Mouse (Mus musculus) heart, embryonic 15.5 days (tissue): Measurements from ENCODE around the gene Tysnd1. TPM values are rescaled to one million over a fixed set of nuclear protein-coding genes. Genes with fewer than 3 reads are reported as not detected.
A peak's percentile ranks its signal among the peaks of the same experiment; 100 is the strongest.

Experiments
- ATAC-seq: fragments of 200-750 bp; cut with Nextera tagmentation; replicated peaks from 2 replicates; pipeline ENCODE4 v1.8.0; 2017; ENCODE audit warnings: low read depth, moderate TSS enrichment; ENCODE audit not compliant: insufficient number of reproducible peaks, insufficient read depth, low FRiP score
- H3K27ac ChIP-seq: fragments of 300-500 bp; sonication (generic); 2 replicates; pipeline ENCODE4 v1.5.1; 2015; ENCODE audit warnings: mild to moderate bottlenecking, inconsistent platforms
- H3K27me3 ChIP-seq: fragments of 300-500 bp; sonication (generic); 2 replicates; pipeline ENCODE4 v1.6.1; 2015; ENCODE audit warnings: inconsistent platforms
- H3K36me3 ChIP-seq: fragments of 300-500 bp; sonication (generic); 2 replicates; pipeline ENCODE4 v1.6.1; 2015; ENCODE audit warnings: mild to moderate bottlenecking, inconsistent platforms
- H3K4me1 ChIP-seq: fragments of 300-500 bp; sonication (generic); replicated peaks from 2 replicates; pipeline ENCODE4 v1.6.1; 2015; ENCODE audit warnings: inconsistent platforms
- H3K4me2 ChIP-seq: fragments of 300-500 bp; sonication (generic); 2 replicates; pipeline ENCODE4 v1.6.1; 2015; ENCODE audit warnings: inconsistent platforms, mild to moderate bottlenecking, moderate library complexity
- H3K4me3 ChIP-seq: fragments of 300-500 bp; sonication (generic); 2 replicates; pipeline ENCODE4 v1.5.1; 2015; ENCODE audit warnings: mild to moderate bottlenecking, inconsistent platforms
- H3K9ac ChIP-seq: fragments of 300-500 bp; sonication (generic); 2 replicates; pipeline ENCODE4 v1.6.1; 2015; ENCODE audit warnings: mild to moderate bottlenecking, inconsistent platforms
- H3K9me3 ChIP-seq: fragments of 300-500 bp; sonication (generic); replicated peaks from 2 replicates; pipeline ENCODE4 v1.6.1; 2016; ENCODE audit warnings: inconsistent platforms
- WGBS: fragments of 180-500 bp; shearing (Covaris S2); methylation state at CpG from one replicate; pipeline ENCODE4 v1.1.7; 2015; ENCODE audit warnings: mixed read lengths; 5-methylcytosine and 5-hydroxymethylcytosine counted together
- polyA plus RNA-seq: library from polyadenylated mRNA; unstranded; fragments of >200 nt; fragmentation: Nextera tagmentation; extraction: Ambion mirVana; gene quantifications from 2 replicates; pipeline ENCODE4 v1.2.1, GENCODE M21; 2015

Tysnd1 gene
- polyA plus RNA-seq = 21.5 and 30.5 TPM in 2 replicates

DNA sequence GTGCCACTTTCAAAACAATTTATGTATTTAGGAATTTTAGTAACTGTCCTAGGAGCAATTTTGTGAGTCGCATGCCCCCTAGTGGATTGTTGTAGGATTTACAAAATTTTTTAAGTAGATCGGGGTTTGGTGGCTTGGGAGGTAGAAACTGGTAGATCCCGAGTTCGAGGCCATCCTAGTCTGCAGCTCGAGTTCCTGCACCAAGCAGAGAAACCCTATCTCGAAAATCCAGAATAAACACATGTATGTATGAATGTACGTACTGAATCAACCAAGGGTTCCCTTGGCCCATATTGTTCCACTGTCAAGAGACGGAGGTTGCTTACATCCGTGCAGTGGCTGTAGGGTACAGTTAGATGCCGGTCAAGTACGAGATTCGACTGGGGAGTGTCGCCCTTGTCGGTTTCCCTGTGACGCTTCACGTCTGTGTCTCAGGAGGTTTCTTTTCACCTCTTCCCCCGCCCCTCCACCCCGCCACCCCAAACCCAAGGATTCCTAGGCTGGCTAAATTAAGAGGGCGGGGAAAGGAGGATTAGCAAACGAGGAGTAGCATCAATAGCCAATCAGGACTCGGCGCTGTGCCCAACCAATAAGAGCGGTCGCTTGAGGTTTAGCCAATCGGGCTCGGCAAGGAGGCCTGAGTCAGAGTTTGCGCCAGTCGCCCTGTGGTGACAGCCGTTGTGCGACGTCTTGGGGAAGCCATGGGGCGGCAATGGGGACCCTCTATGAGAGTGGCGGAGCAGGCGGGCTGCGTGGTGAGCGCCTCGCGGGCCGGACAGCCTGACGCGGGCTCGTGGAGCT lies at the start of gene Tysnd1:
Gene Tysnd1, plus strand, starts transcription at position 645 of the 801 bp plus-strand sequence.
- H3K4me3 ChIP-seq = peak within 1 kb of the TSS; percentile 84
- under 1% methylated on average over 42 of the region's 42 CpGs for WGBS
- peak within 1 kb of the TSS; percentile 100 for H3K4me2 ChIP-seq
- H3K4me1 ChIP-seq = peaks cover 16% of the 10 kb centered on the region
- peak; percentile 92 for ATAC-seq
- H3K9me3 ChIP-seq = no peaks in the 10 kb centered on the region
- H3K36me3 ChIP-seq = peaks cover 34% of the 10 kb centered on the region
- peak within 1 kb of the TSS; percentile 83 for H3K9ac ChIP-seq
- peak within 1 kb of the TSS; percentile 60 for H3K27ac ChIP-seq
- no peaks in the 10 kb centered on the region for H3K27me3 ChIP-seq

- H3K4me3 ChIP-seq = no peak overlapping the region
- ATAC-seq = no peak
- H3K27me3 ChIP-seq = no peaks in the 10 kb centered on the region
- 56% methylated on average over 7 of the region's 7 CpGs for WGBS
- H3K36me3 ChIP-seq = no peaks in the 10 kb centered on the region
- no peak overlapping the region for H3K4me2 ChIP-seq
- H3K4me1 ChIP-seq = peaks cover 12% of the 10 kb centered on the region
- no peak overlapping the region for H3K9ac ChIP-seq
- H3K27ac ChIP-seq = no peak overlapping the region
- H3K9me3 ChIP-seq = no peaks in the 10 kb centered on the region
Measured at GRCm38 (mm10) chr10:61646557-61646956, 48.8 kb upstream of the Tysnd1 start.

DNA sequence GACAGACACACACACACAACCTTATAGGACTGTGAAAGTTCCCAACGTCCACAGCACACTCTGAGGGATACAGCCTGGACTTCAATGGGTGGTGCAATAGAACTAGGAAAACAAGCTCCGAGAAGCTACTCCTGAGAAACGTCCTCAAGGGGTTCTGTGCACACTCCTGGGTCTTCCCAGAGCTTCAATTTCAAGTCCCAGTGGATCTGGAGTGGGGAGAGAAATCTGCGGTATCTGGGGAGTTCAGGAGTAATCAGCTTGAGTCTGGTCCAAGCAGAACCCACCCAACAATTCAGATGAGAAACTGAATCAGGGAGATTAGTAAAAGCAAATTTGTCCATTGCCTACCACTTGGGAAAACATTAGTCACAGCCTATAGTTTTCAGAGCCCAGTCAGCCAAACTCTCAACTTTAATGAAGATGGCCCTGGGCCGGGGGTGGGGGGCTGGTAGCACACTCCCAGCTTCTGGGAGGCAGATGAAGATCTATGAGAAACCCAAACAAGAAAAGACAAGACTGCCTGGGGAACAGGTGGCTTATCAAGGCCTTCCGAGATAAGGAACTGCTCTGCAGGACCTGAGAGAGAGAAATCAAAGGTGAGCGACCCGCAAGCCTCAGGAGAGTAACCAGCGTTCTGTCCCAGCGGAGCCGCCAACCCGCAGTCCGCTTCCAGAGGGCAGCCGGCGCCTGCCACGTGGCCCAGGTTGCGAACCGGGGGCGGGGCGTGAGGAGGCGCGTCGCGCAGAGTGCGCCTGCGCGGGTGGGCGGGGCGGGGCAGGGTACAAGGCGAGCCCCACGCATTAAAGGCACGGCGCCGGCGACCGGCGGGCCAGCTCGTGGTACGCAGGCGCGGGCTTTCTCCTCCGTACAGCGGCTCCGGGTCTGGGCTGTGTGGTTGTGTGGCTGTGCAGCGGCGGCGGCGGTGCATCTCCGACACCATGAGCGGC lies 47.3 kb upstream of the Tysnd1 start, which contains the start of gene Ppa1:
Gene Ppa1, plus strand, starts transcription at position 763 of the 947 bp plus-strand sequence.
- H3K9ac ChIP-seq = peak within 1 kb of the TSS; percentile 87
- H3K4me2 ChIP-seq = peak within 1 kb of the TSS; percentile 91
- H3K36me3 ChIP-seq = no peaks in the 10 kb centered on the region
- peaks cover 12% of the 10 kb centered on the region for H3K4me1 ChIP-seq
- H3K27me3 ChIP-seq = no peaks in the 10 kb centered on the region
- peak; percentile 97 for ATAC-seq
- no peaks in the 10 kb centered on the region for H3K9me3 ChIP-seq
- 3% methylated on average over 49 of the region's 50 CpGs for WGBS
- peak within 1 kb of the TSS; percentile 89 for H3K4me3 ChIP-seq
- H3K27ac ChIP-seq = peak within 1 kb of the TSS; percentile 80

DNA sequence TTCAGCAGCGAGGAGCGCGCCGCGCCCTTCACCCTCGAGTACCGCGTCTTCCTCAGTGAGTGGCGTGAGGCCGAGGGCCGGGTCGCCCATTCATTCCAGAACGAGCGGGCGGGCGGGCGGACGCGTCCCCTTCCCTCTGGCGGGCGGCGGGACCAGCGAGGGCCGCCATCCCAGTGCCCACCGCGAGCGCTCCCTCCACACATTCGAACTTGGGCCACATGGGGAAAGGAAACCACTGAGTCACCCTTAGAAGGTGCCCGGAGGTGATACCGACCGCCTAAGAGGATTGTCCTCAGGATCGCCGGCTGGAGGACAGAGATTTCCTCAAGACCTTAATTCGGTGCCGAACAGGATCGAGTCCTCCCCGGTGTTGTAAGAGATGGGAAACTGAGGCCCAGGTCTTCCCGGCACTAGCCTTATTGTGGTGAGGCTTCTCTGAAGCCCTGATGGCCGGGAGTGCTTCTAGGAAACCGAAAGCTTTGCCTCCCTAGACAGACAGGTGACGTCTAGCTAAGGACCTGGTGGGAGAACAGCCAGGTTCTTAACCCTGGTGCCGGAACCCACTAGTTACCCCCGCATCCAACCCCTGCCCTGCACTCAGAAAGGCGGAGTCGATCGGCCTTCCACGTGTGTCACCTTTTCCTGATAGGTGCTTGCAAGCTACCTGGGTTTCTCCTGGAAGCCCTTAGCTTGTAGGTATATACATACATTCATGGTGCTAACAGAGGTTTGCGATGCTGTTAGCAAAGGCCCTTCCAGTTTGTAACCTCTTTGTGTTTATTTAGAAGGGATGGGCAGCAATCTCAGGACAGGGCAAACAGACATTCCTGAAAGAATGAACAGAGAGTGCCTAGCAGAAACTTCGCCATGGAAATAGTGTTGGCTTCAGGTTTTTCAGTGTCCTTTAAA lies 46.3 kb upstream of the Tysnd1 start:
- peak overlapping the region; percentile 91 for H3K4me2 ChIP-seq
- ATAC-seq = peak; percentile 53
- H3K36me3 ChIP-seq = no peaks in the 10 kb centered on the region
- H3K4me3 ChIP-seq = peak overlapping the region; percentile 89
- H3K27ac ChIP-seq = peak overlapping the region; percentile 80
- H3K9me3 ChIP-seq = no peaks in the 10 kb centered on the region
- H3K9ac ChIP-seq = peak overlapping the region; percentile 87
- H3K27me3 ChIP-seq = no peaks in the 10 kb centered on the region
- peaks cover 12% of the 10 kb centered on the region for H3K4me1 ChIP-seq
- 1% methylated on average over 45 of the region's 49 CpGs for WGBS

DNA sequence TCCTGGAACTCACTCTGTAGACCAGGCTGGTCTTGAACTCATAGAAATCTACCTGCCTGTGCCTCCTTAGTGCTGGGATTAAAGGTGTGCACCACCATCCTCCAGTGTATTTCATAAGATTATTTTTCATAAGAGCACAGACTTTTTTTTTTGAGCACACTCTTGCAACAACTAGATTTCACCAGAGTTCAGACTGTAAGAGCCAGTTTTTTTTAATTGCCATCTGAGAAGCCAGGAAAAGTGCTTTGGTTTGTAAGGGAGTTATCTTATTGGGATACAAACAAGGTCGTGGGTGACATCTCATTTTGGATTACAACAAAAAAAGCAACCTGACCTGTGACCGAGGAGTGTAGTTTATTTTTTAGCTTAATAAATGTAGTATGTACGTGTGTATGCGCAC lies 41.2 kb upstream of the Tysnd1 start:
- H3K9ac ChIP-seq = no peak overlapping the region
- no peak overlapping the region for H3K27ac ChIP-seq
- WGBS = 83% methylated on average over 4 of the region's 4 CpGs
- peaks cover 4% of the 10 kb centered on the region for H3K4me1 ChIP-seq
- no peaks in the 10 kb centered on the region for H3K9me3 ChIP-seq
- 0 out of 2 replicates have a peak, but pooled peaks cover 1% of the 10 kb centered on the region for H3K36me3 ChIP-seq
- no peaks in the 10 kb centered on the region for H3K27me3 ChIP-seq
- ATAC-seq = no peak
- H3K4me2 ChIP-seq = no peak overlapping the region
- H3K4me3 ChIP-seq = no peak overlapping the region

DNA sequence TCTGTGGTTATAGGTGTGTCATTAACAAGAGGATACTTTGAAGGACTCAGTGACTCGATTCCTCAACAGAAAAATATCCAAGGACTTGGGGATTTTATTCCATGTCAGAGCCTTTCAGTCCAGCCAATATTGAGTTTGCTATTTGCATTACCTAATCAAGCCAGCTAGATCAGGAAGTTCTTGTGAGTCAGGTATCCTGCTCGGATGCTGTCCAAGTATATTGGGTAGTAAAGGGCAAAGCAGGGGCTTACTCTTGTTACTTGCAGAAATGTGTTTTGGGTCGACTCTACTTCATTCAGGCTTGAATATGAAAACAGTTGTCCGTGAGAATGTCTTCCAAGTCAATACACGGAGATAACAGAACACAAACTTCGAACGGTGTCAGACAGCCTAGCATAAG lies 40.6 kb upstream of the Tysnd1 start:
- Histone ChIP-seq H3K4me3 (no peak overlapping the region), H3K27me3 (no peaks in the 10 kb centered on the region), H3K9ac (no peak overlapping the region), H3K9me3 (no peaks in the 10 kb centered on the region), H3K27ac (no peak overlapping the region), H3K36me3 (0 out of 2 replicates have a peak, but pooled peaks cover 7% of the 10 kb centered on the region), H3K4me2 (no peak overlapping the region), H3K4me1 (no peaks in the 10 kb centered on the region)
- 77% methylated on average over 7 of the region's 7 CpGs for WGBS
- ATAC-seq = no peak

- Histone ChIP-seq H3K36me3 (0 out of 2 replicates have a peak, but pooled peaks cover 7% of the 10 kb centered on the region), H3K9ac (no peak overlapping the region), H3K9me3 (no peaks in the 10 kb centered on the region), H3K27ac (no peak overlapping the region), H3K4me3 (no peak overlapping the region), H3K4me1 (no peaks in the 10 kb centered on the region), H3K27me3 (no peaks in the 10 kb centered on the region), H3K4me2 (no peak overlapping the region)
- no peak for ATAC-seq
- WGBS = 95% methylated on average over 3 of the region's 3 CpGs
Measured at GRCm38 (mm10) chr10:61655188-61655587, 40.1 kb upstream of the Tysnd1 start.

DNA sequence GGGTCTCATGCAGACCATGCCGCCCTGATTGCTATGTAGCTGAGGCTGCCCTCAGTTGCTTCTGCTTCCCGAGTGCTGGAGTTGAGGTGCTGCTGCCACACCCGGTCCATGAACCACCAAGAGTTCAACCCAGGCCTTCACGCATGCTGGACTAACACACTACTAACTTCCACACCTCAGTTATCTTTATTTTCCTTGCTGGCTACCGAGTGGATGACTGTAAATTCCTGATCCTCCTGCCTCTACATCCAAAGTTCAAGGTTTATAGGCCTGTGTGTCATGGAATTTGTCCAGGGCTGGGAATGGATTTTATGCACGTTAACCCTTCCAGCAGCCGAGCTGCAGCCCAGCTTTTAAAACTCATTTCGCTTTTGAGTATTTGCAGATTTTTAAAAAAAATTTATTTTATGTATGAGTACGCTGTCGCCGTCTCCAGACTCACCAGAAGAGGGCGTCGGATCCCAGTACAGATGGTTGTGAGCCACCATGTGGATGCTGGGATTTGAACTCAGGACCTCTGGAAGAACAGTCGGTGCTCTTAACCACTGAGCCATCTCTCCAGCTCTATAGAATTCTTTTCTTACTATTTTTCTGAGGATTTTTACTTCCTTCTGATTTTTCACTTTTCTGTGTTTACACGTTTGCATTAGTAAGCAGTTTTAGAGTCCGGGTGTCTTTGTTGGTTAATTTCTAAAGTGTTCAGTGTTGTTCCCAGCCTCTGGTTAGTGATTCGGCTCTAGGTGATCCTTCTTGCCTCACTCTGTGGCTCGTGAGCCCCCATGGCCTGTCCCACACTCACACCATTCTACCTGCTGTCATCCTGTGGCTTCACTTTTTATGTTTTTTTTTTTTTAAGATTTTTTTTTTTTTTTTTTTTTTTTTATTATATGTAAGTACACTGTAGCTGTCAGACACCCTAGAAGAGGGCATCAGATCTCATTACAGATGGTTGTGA lies 38.1 kb upstream of the Tysnd1 start:
- 86% methylated on average over 18 of the region's 18 CpGs for WGBS
- H3K9ac ChIP-seq = no peak overlapping the region
- ATAC-seq = no peak
- no peak overlapping the region for H3K27ac ChIP-seq
- peaks cover 15% of the 10 kb centered on the region; the same call in 1 of the 2 replicates for H3K36me3 ChIP-seq
- H3K4me1 ChIP-seq = no peaks in the 10 kb centered on the region
- H3K4me2 ChIP-seq = no peak overlapping the region
- no peaks in the 10 kb centered on the region for H3K27me3 ChIP-seq
- H3K9me3 ChIP-seq = no peaks in the 10 kb centered on the region
- no peak overlapping the region for H3K4me3 ChIP-seq

DNA sequence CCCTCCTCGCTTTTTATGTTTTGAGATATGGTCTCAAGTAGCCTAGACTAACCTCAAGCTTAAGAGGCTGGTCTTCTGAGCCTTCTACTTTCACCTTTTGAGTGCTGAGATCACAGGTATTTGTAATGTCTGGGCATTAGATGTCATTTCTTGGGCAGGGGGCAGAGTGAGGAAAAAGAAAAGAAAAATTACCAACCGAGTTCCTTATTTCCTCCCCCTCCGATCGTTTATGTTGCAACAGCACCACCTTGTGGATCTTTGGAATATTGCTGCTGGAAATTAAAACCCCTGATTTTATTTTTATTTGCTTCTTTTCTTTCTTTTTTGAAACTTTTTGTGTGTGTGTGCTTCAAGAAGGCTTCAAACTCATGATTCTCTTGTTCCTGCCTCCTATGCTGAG lies 37.3 kb upstream of the Tysnd1 start:
- H3K4me3 ChIP-seq = no peak overlapping the region
- H3K4me2 ChIP-seq = no peak overlapping the region
- no peaks in the 10 kb centered on the region for H3K9me3 ChIP-seq
- no peaks in the 10 kb centered on the region for H3K27me3 ChIP-seq
- WGBS = 26% methylated on average over 4 of the region's 4 CpGs
- ATAC-seq = no peak
- no peak overlapping the region for H3K9ac ChIP-seq
- H3K36me3 ChIP-seq = peaks cover 15% of the 10 kb centered on the region; the same call in 1 of the 2 replicates
- H3K27ac ChIP-seq = no peak overlapping the region
- H3K4me1 ChIP-seq = no peaks in the 10 kb centered on the region

GRCm38 (mm10) chr10:61661887-61662286 lies 33.4 kb upstream of the Tysnd1 start:
- no peak overlapping the region for H3K4me3 ChIP-seq
- H3K27me3 ChIP-seq = no peaks in the 10 kb centered on the region
- H3K9me3 ChIP-seq = no peaks in the 10 kb centered on the region
- 76% methylated on average over 8 of the region's 8 CpGs for whole genome bisulfite sequencing
- H3K27ac ChIP-seq = no peak overlapping the region
- H3K9ac ChIP-seq = no peak overlapping the region
- H3K4me1 ChIP-seq = no peaks in the 10 kb centered on the region
- H3K36me3 ChIP-seq = peaks cover 35% of the 10 kb centered on the region; the same call in 1 of the 2 replicates
- no peak for ATAC-seq
- no peak overlapping the region for H3K4me2 ChIP-seq
